Mouse (Mus musculus) ovary, postnatal 10 days (tissue): ENCODE results near the gene Ifnab.

Experiments used
- DNase-seq: peaks from one replicate; pipeline ENCODE4 v3.0.0; 2022; ENCODE audit warnings: low spot score

Ifnab gene

GRCm38 (mm10) chr4:88691259-88691658 is at the start of gene Ifnab:
TSS of gene Ifnab (minus strand) at chr4:88691359.
- no peak for DNase-seq

- DNase-seq, result no peak
These were observed 47.9 kb upstream of the Ifnab start for GRCm38 (mm10) chr4:88739036-88739435.

- DNase-seq, result peak; percentile 44
These were observed 47.3 kb upstream of the Ifnab start for GRCm38 (mm10) chr4:88738480-88738879.

GRCm38 (mm10) chr4:88727324-88727723 is 36.2 kb upstream of the Ifnab start:
- no peak for DNase-seq

- no peak for DNase-seq
These were observed 35.6 kb upstream of the Ifnab start for GRCm38 (mm10) chr4:88726727-88727126.

- DNase-seq, result no peak
These were observed 32.4 kb upstream of the Ifnab start for GRCm38 (mm10) chr4:88723497-88724090.

- peak; percentile 88 for DNase-seq
These were observed 30.9 kb upstream of the Ifnab start, which contains the start of the genes Gm26566 and Klhl9 for GRCm38 (mm10) chr4:88721791-88722721. TSS of gene Gm26566 (plus strand) at chr4:88721805. TSS of gene Klhl9 (minus strand) at chr4:88722465.

GRCm38 (mm10) chr4:88718715-88719114 is 27.6 kb upstream of the Ifnab start:
- no peak for DNase-seq

GRCm38 (mm10) chr4:88715059-88715458 is 23.9 kb upstream of the Ifnab start:
- no peak for DNase-seq

- DNase-seq, result no peak
These were observed 23.1 kb upstream of the Ifnab start for GRCm38 (mm10) chr4:88714281-88714680.

- no peak for DNase-seq
These were observed 16.1 kb upstream of the Ifnab start for GRCm38 (mm10) chr4:88707128-88707826.

- no peak for DNase-seq
These were observed 14.8 kb upstream of the Ifnab start for GRCm38 (mm10) chr4:88705924-88706323.

GRCm38 (mm10) chr4:88699301-88699700 is 8.1 kb upstream of the Ifnab start:
- no peak for DNase-seq

- DNase-seq, result no peak
These were observed 7.6 kb upstream of the Ifnab start for GRCm38 (mm10) chr4:88698781-88699180.

GRCm38 (mm10) chr4:88697753-88698152 is 6.6 kb upstream of the Ifnab start:
- DNase-seq, result no peak

- no peak for DNase-seq
These were observed 5.9 kb upstream of the Ifnab start for GRCm38 (mm10) chr4:88697108-88697507.

- DNase-seq, result peak; percentile 66
These were observed 5.2 kb upstream of the Ifnab start for GRCm38 (mm10) chr4:88696237-88696884.

- DNase-seq, result no peak
These were observed 2.2 kb upstream of the Ifnab start for GRCm38 (mm10) chr4:88693392-88693791.

GRCm38 (mm10) chr4:88692537-88692936 is 1.4 kb upstream of the Ifnab start:
- DNase-seq, result no peak

GRCm38 (mm10) chr4:88683812-88684211 is 7.3 kb downstream of the Ifnab start, which contains the start of gene Ifna2:
TSS of gene Ifna2 (minus strand) at chr4:88683912.
- DNase-seq, result no peak

- no peak for DNase-seq
These were observed 9.8 kb downstream of the Ifnab start for GRCm38 (mm10) chr4:88681353-88681752.

- no peak for DNase-seq
These were observed 10.8 kb downstream of the Ifnab start for GRCm38 (mm10) chr4:88680362-88680761.
